Mouse (Mus musculus): ENCODE measurements at regions not wholly inside any gene's neighbourhood (a gene's known extent, or its start where the extent isn't known, plus 50 kb on each side); places are given as distances from the start of the nearest gene placed in this dataset.

DNA sequence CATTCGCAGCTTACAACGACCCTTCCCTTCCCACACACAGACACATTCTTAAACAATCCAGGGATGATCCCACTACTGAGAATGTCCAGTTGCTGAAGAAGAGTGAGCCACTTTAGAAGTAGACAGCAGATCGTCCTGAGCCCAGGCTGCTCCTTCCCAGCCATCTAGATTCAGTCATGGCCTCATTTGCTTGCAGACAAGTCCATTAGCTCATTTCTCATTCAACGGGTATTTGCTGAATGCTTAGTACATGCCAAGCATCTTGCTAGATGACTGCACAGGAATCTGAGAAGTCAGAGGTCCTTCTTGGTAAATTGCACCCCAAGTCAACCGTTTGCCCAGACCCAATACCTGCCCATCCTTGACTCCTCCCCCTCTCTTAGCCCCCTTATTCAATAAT lies 57.8 kb downstream of the Ier5 start:
- ATAC-seq: no peak

- peak; percentile 45 for ATAC-seq
These were observed 58.5 kb downstream of the Ier5 start for GRCm38 (mm10) chr1:155040939-155041371.

DNA sequence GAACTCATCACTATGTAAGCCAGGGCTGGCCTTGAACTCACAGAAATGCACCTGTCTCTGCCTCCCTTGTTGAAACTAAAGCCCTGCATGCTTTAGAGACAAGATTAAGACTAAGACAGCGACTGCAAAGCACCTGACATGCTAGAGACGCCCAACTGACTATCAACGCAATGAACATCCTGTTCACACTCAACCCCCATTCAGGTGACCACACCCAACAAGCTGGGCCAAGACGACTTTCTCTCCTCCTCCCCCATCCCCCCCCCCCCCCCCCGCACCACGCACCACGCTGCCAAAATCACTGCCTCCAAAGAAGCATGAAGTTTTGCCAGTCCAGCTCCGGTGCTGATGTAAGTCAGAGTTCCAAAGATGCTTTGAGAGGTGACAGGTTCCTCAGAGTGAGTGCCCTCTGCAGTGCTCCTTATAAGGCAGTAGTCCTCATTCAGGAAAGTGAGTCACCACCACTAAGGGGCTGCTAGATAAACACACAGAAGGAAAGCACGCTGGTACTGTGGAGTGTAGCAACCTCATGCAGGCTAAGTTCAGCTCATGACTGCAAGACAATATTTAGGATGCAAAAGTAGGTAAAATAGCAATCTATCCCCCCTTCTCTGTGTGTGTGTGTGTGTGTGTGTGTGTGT lies 59.2 kb downstream of the Ier5 start:
- ATAC-seq: peak; percentile 84

- ATAC-seq: no peak
These were observed 60.5 kb downstream of the Ier5 start for GRCm38 (mm10) chr1:155038631-155039625.

DNA sequence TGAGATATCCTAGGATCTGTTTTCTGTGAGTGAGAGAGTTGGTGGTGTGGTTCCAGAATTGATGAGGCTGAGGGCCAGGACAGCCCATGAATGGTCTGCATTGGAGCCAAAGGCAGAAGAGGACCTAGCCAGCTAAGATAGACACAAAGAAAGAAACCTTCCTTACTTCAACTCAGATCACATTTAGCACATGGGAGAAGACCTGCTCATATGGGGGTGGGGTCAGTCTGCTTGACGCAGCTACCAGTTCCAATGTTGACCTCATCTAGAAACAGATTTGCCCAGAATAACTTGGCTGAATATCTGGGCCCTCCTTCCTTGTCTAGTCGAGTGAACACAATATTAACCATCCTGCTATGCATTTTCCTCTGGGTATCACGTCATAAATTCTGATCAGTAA lies 62.0 kb downstream of the Ier5 start:
- ATAC-seq: no peak

DNA sequence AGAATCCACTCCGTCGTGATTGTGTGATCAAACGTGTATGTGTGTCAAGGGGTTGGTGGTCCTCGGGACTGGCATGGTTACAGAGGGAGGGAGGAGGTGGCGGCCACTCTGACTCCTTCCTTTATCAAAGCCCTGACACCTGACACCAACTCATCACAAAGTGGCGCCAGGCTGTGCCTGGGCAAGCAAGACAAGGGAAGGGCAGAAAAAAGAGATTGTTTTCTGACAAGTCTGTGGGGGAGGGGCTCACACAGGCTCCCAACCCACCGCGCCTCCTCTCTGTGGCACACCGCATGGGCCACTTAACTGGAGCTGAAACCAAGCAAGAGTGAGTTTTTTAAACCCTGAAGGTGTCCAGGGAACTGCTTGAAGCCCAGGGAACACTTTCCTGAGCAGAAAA lies 68.5 kb downstream of the Ier5 start:
- no peak for ATAC-seq

- peak; percentile 32 for ATAC-seq
These were observed 70.1 kb downstream of the Ier5 start for GRCm38 (mm10) chr1:155029195-155029879.

DNA sequence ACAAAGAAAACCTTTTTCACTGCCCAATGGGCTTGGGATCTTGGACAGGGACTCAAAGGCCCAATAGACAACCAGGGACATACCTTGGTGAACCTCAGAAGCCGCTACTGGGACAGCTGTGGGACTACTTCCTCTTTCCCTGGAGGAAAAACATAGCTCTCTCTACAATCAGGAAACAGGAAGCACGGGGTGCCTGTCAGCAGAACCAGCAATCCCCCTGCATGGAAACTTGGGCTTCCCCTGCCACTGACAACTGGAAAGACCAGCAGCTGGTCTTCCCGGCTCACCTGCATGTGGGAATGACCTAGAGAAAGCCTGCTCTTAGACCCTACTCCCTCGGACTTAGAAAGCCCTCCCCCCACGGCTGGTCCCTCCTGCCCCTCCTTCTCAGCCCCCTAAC lies 70.7 kb downstream of the Ier5 start:
- no peak for ATAC-seq

DNA sequence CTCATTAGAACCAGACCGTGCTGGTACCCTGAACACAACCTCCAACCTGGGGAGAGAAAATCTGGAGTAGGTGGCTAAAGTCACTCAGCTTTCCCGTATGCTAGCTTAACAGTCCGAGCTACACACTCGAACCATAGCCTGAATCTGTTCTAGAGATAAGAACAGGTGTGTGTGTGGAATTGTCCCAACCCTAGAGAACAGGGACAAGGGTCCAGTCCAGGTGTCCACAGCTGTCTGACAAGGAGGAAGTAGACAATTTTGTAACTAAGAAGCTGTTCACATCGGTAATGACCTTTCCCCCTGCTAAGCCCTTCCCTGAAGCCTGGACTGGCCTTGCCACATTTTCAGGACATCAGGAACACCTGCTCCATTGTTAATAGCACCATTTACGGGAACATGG lies 71.3 kb downstream of the Ier5 start:
- ATAC-seq: no peak

- ATAC-seq: peak; percentile 93
These were observed 71.9 kb downstream of the Ier5 start for GRCm38 (mm10) chr1:155027583-155027982.

- peak; percentile 26 for ATAC-seq
These were observed 73.5 kb downstream of the Ier5 start for GRCm38 (mm10) chr1:155025862-155026478.

GRCm38 (mm10) chr1:155023324-155023723 lies 76.1 kb downstream of the Ier5 start:
- no peak for ATAC-seq

DNA sequence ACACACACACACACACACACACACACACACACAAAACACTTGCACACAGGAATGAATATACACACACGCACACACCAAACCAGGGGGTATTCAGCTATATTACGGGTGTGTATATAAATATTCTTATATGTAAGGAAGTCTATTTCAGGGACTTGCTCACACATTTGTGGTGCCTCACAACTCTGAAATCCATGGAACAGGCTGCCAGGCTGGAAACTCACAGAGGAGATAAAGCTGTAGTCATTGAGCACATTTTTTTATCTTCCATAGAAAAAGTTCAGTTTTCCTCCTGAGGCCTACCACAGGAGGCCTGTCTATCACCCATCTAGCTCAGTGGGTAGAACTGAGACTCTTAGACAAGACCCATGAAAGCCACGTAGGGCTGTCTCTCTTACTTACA lies 83.8 kb downstream of the Ier5 start:
- ATAC-seq: no peak

DNA sequence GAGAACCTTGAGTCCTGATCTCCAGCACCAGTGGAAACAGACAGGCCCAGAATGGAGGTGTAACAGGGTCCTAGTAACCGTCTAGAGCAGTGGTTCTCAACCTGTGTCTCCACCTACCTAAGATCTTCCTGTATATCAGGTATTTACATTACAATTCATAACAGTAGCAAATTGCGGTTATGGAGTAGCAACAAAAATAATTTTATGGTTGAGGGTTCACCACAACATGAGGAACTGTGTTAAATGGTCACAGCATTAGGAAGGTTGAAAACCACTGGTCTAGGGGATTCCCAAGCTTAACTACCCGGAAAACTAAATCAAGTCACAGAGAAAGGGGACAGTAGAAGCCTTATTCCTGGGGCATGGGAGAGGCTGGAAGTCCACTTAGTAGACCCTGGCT lies 84.5 kb downstream of the Ier5 start:
- ATAC-seq: no peak

- ATAC-seq: no peak
These were observed 85.7 kb downstream of the Ier5 start for GRCm38 (mm10) chr1:155013784-155014183.

- no peak for ATAC-seq
These were observed 86.1 kb downstream of the Ier5 start for GRCm38 (mm10) chr1:155013361-155013760.

- ATAC-seq: peak; percentile 96
These were observed 92.6 kb downstream of the Ier5 start for GRCm38 (mm10) chr1:155006539-155007486.

DNA sequence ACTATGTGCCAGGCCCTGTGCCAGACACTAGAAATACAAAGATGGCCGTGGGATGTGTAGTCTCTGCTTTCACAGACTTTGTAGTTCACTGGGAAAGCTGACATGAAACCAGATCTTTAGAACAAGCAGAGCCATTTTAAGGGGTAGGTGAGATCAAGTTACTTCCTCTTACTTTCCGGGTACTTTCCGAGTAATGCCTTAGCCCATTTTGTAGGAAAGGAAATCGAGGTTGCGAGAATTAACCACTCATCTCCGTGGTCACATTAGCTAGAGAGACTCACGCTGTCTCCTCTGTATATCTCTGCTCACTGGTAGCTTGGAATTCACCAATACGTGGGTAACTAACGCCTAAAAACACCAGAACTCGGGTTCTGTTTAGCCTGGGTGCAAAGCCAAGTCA lies 93.3 kb downstream of the Ier5 start:
- ATAC-seq: peak; percentile 29

DNA sequence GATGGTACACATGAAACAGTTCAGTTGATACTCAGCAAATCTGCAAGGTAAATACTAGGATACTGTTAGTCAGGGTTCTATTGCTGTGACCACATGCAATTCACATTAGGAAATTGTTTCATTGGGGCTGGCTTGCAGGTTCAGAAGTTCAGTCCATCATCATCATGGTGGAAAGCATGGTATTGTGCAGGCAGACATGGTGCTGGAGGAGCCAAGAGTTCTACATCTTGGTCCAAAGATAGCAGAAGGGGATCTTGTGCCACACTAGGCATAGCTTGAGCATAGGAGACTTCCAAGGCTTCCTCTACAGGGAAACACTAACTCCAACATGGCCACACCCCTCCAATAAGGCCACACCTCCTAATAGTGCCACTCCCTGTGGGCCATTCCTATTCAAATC lies 99.1 kb downstream of the Ier5 start:
- no peak for ATAC-seq

GRCm38 (mm10) chr1:154999501-155000131 lies 99.8 kb downstream of the Ier5 start:
- ATAC-seq: no peak

DNA sequence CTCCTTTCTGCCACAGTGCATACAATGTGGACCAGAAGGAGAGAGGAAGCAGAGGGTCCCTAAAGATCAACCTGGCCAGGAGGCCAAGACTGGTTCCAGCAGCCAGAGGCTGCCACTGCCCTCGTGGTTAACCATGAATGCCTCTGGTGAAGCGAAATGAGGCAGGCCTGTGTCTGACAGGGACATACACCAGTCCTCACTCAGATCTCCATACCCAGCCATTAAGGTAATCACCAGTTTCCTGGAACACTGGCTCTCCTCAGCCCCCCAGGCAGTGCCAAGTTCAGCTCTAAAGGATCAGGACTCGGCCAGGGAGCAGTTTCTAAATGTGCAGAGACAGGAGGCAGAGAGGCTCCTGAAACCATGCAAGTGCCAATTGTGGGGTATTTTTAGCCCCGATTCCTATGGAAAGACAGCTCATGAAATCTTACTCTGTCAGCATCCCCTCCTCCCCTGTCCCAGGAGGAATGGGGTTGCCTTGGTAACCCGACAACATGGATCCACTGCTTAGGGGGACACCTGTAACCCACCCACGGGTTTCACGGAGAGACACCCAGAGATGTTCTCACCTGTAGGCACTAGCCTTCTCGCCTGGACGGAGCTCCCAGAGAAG lies 103.6 kb downstream of the Ier5 start:
- ATAC-seq: no peak
